Mouse (Mus musculus) cerebellum, adult 2 months (tissue): ENCODE results near the gene Slc35g1.

Experiments
- CTCF ChIP-seq: fragments of 200-500 bp; IDR thresholded peaks from 2 replicates; pipeline ENCODE4 v1.5.1; 2011; ENCODE audit warnings: low read depth, mild to moderate bottlenecking, control low read depth, low read length, moderate library complexity, borderline replicate concordance; ENCODE audit not compliant: insufficient read depth
- POLR2A ChIP-seq: fragments of 200-500 bp; IDR thresholded peaks from 2 replicates; pipeline ENCODE4 v1.6.1; 2011; ENCODE audit warnings: low read length, control low read depth, borderline replicate concordance; ENCODE audit not compliant: insufficient read depth

DNA sequence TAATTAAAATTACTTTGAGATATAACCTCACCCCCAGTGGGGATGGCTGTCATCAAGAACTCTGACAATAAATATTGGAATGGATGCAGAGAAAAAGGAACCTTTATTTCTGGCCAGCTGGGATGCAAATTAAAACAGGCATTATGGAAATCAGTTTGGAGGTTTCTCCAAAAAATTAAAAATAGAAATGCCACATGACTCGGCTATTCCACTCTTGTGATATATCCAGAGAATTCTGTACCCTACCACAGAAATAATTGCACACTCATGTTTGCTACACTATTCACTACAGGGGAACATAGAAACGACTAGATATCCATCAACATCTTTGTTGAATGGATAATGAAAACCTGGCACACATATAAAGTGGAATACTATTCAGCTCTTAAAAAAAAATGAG, 33.9 kb upstream of the Slc35g1 start:
- no peak for TF ChIP-seq POLR2A
- no peak for TF ChIP-seq CTCF
